Mouse (Mus musculus): ENCODE measurements at regions not wholly inside any gene's neighbourhood (a gene's known extent, or its start where the extent isn't known, plus 50 kb on each side); places are given as distances from the start of the nearest gene placed in this dataset.

GRCm38 (mm10) chr4:89500232-89500631 is 179.0 kb upstream of the Dmrta1 start:
- DNase-seq = no peak

GRCm38 (mm10) chr4:89490947-89491346 is 180.1 kb upstream of the Cdkn2b start:
- no peak for DNase-seq

GRCm38 (mm10) chr4:89487416-89488165 is 176.8 kb upstream of the Cdkn2b start:
- no peak for DNase-seq

GRCm38 (mm10) chr4:89486963-89487362 is 176.1 kb upstream of the Cdkn2b start:
- DNase-seq = no peak

- DNase-seq = no peak
Measured at GRCm38 (mm10) chr4:89485981-89486531, 175.2 kb upstream of the Cdkn2b start.

GRCm38 (mm10) chr4:89478646-89479237 is 167.9 kb upstream of the Cdkn2b start:
- peak; percentile 13 for DNase-seq

- peak; percentile 44 for DNase-seq
Measured at GRCm38 (mm10) chr4:89475848-89476247, 165.0 kb upstream of the Cdkn2b start.

- DNase-seq = peak; percentile 34
Measured at GRCm38 (mm10) chr4:89474836-89475541, 164.2 kb upstream of the Cdkn2b start.

GRCm38 (mm10) chr4:89471426-89471825 is 160.6 kb upstream of the Cdkn2b start:
- no peak for DNase-seq

GRCm38 (mm10) chr4:89470756-89471155 is 159.9 kb upstream of the Cdkn2b start:
- no peak for DNase-seq

GRCm38 (mm10) chr4:89469883-89470282 is 159.0 kb upstream of the Cdkn2b start:
- DNase-seq = peak; percentile 64

GRCm38 (mm10) chr4:89469406-89469805 is 158.6 kb upstream of the Cdkn2b start:
- DNase-seq = no peak

GRCm38 (mm10) chr4:89466766-89467165 is 155.9 kb upstream of the Cdkn2b start:
- DNase-seq = no peak

- DNase-seq = no peak
Measured at GRCm38 (mm10) chr4:89463121-89463520, 152.3 kb upstream of the Cdkn2b start.

GRCm38 (mm10) chr4:89460170-89460762 is 149.4 kb upstream of the Cdkn2b start:
- no peak for DNase-seq

GRCm38 (mm10) chr4:89459346-89459666 is 148.5 kb upstream of the Cdkn2b start:
- no peak for DNase-seq

GRCm38 (mm10) chr4:89458628-89459345 is 147.9 kb upstream of the Cdkn2b start:
- DNase-seq = no peak

GRCm38 (mm10) chr4:89457861-89458260 is 147.0 kb upstream of the Cdkn2b start:
- no peak for DNase-seq

GRCm38 (mm10) chr4:89454926-89455325 is 144.1 kb upstream of the Cdkn2b start:
- DNase-seq = no peak

GRCm38 (mm10) chr4:89453051-89453450 is 142.2 kb upstream of the Cdkn2b start:
- DNase-seq = no peak

- DNase-seq = peak; percentile 9
Measured at GRCm38 (mm10) chr4:89451741-89452140, 140.9 kb upstream of the Cdkn2b start.

GRCm38 (mm10) chr4:89446765-89447487 is 136.1 kb upstream of the Cdkn2b start:
- peak; percentile 21 for DNase-seq

Data from embryo, embryonic 11 days (tissue).